Mouse (Mus musculus) forebrain, embryonic 13.5 days (tissue): ENCODE measurements around the gene Slc7a8. TPM values are rescaled to one million over a fixed set of nuclear protein-coding genes. Genes with fewer than 3 reads are reported as not detected.
A peak's percentile ranks its signal among the peaks of the same experiment; 100 is the strongest.

Experiments
- ATAC-seq: fragments of 200-750 bp; cut with Nextera tagmentation; 2 replicates; pipeline ENCODE4 v1.8.0; 2017
- H3K27ac ChIP-seq: fragments of 300-500 bp; sonication (generic); 2 replicates; pipeline ENCODE4 v1.5.1; 2015; ENCODE audit warnings: inconsistent platforms, mild to moderate bottlenecking, moderate library complexity
- H3K27me3 ChIP-seq: fragments of 300-500 bp; sonication (generic); 2 replicates; pipeline ENCODE4 v1.6.1; 2015; ENCODE audit warnings: mild to moderate bottlenecking, inconsistent platforms
- H3K36me3 ChIP-seq: fragments of 300-500 bp; sonication (generic); 2 replicates; pipeline ENCODE4 v1.6.1; 2015; ENCODE audit warnings: mild to moderate bottlenecking, inconsistent platforms; ENCODE audit not compliant: poor library complexity, severe bottlenecking
- H3K4me1 ChIP-seq: fragments of 300-500 bp; sonication (generic); 2 replicates; pipeline ENCODE4 v1.6.1; 2015; ENCODE audit warnings: inconsistent platforms
- H3K4me2 ChIP-seq: fragments of 300-500 bp; sonication (generic); 2 replicates; pipeline ENCODE4 v1.6.1; 2015; ENCODE audit warnings: inconsistent platforms, mild to moderate bottlenecking, moderate library complexity
- H3K4me3 ChIP-seq: fragments of 300-500 bp; sonication (generic); 2 replicates; pipeline ENCODE4 v1.5.1; 2015; ENCODE audit warnings: mild to moderate bottlenecking, inconsistent platforms
- H3K9ac ChIP-seq: fragments of 300-500 bp; sonication (generic); 2 replicates; pipeline ENCODE4 v1.6.1; 2015; ENCODE audit warnings: mild to moderate bottlenecking, inconsistent platforms
- H3K9me3 ChIP-seq: fragments of 300-500 bp; sonication (generic); replicated peaks from 2 replicates; pipeline ENCODE4 v1.6.1; 2016; ENCODE audit warnings: inconsistent platforms
- WGBS: fragments of 180-500 bp; shearing (Covaris S2); methylation state at CpG from one replicate; pipeline ENCODE4 v1.1.7; 2015; 5-methylcytosine and 5-hydroxymethylcytosine counted together
- polyA plus RNA-seq: library from polyadenylated mRNA; unstranded; fragments of >200 nt; fragmentation: Nextera tagmentation; extraction: Ambion mirVana; gene quantifications from 2 replicates; pipeline ENCODE4 v1.2.1, GENCODE M21; 2015

Slc7a8 gene
- polyA plus RNA-seq, 1 experiment from 2014 or later = 3.5 TPM

DNA sequence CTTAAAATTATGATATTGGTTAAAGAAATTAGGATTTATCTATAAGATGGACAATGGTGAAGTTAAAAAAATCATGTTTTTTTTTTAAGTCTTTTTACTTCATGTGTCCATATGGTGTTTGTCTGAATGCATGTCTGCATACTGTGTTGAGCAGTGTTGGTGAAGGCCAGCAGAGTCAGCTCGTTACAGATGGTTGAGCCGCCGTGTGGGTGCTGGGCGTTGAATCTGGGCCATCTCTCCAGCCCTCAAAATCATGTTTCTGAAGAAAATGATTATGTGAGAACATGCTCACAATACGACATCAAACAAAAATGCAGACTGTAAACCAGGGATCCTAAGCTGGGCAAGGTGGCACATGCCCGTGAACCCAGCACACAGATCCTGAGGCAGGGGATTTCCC lies 51.4 kb downstream of the Slc7a8 start:
- no peaks in the 10 kb centered on the region for H3K27me3 ChIP-seq
- H3K27ac ChIP-seq = peak overlapping the region; percentile 7; the same call in 1 of the 2 replicates
- H3K4me3 ChIP-seq = no peak overlapping the region
- H3K9ac ChIP-seq = no peak overlapping the region
- H3K9me3 ChIP-seq = no peaks in the 10 kb centered on the region
- H3K4me1 ChIP-seq = no peaks in the 10 kb centered on the region
- 89% methylated on average over 6 of the region's 6 CpGs for WGBS
- ATAC-seq = no peak
- no peaks in the 10 kb centered on the region for H3K36me3 ChIP-seq
- no peak overlapping the region for H3K4me2 ChIP-seq

DNA sequence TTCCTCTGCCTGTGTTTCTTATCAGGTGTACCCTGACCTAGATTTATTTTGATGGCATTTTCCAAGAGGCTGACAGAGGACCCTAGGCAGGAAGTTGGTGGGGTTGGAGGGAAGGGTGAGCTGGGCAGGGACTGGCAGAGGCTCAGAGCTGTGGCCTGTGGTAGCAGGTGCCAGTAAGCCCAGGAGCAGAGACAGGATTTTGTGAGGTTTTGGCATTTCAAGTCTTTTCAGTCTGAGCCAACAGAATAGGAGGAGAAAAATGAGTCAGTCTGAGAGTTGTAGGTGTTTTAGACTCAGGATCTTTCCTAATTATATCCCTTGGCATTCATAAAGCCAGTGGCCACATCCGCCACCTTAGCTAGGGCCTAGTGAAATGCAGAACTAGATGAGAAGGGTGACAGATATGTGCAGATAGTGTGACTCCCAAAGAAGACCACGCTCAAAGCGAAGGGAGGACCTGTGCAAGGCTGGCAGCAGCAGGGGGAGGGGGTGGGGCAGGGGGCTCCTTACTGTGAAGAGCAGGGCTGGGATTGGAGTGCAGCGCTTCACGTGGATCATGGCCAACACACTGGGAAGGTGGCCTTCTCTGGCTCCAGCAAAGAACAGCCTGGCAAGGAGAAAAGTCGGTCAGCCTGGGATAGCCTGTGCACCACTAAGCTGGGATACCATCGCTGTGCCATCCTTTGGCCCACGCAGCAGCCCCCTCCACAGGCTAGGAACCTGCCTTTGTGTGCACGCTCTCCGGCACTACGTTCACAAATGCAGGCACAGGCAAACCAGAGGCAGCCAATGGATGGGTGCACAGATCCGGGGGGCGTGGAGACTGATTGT lies 52.7 kb downstream of the Slc7a8 start:
- Histone ChIP-seq H3K9me3 (no peaks in the 10 kb centered on the region), H3K4me2 (no peak overlapping the region), H3K27ac (no peak overlapping the region), H3K4me3 (no peak overlapping the region), H3K27me3 (no peaks in the 10 kb centered on the region), H3K4me1 (no peaks in the 10 kb centered on the region), H3K9ac (no peak overlapping the region), H3K36me3 (no peaks in the 10 kb centered on the region)
- peak; percentile 51; the same call in 1 of the 2 replicates for ATAC-seq
- 58% methylated on average over 13 of the region's 13 CpGs for WGBS

DNA sequence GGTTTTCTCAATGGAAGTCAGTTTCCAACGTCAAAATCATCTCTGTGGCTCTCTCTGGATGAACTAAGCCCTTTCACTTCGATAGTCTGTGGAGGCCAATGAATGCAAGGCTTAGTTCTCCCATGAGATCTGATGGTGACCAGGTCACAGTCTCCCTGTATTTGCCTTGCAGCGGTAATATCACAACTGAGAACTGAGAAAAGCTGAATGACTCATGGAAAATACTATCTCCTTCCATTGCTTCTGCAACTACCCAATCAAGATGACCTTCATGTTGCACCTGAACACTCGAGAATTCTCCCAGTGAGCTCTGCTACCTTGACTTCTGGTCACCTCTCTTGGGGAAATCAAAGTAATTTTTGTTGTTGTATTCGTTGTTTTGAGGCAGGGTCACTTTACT lies 54.2 kb downstream of the Slc7a8 start:
- no peak for ATAC-seq
- Histone ChIP-seq H3K4me3 (no peak overlapping the region), H3K9ac (no peak overlapping the region), H3K4me2 (no peak overlapping the region), H3K9me3 (no peaks in the 10 kb centered on the region), H3K27me3 (no peaks in the 10 kb centered on the region), H3K36me3 (no peaks in the 10 kb centered on the region), H3K27ac (no peak overlapping the region), H3K4me1 (no peaks in the 10 kb centered on the region)
- 81% methylated on average over 5 of the region's 5 CpGs for WGBS

DNA sequence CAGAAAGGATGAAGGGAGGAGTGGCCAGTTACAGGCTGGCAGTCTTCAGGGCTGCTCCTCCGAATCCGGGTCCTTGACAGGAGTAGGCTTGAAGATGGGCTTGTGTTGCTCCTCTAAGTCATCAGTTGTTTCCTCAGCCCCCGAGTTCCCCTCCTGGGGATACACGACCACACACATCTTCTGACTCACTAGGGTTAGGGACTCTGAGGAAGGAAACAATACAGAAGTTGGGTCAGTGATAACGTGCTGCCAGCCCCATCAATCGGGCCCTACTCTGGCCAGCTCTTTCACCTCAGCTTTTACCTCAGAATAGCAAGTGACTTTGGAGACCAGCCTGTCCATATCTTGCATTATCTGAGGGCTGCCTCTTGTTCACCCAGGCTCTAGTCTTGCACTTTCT lies 57.7 kb downstream of the Slc7a8 start:
- no peaks in the 10 kb centered on the region for H3K27me3 ChIP-seq
- H3K9ac ChIP-seq = no peak overlapping the region
- no peaks in the 10 kb centered on the region for H3K9me3 ChIP-seq
- 76% methylated on average over 6 of the region's 6 CpGs for WGBS
- no peak overlapping the region for H3K27ac ChIP-seq
- no peak overlapping the region for H3K4me2 ChIP-seq
- no peak overlapping the region for H3K4me3 ChIP-seq
- no peaks in the 10 kb centered on the region for H3K36me3 ChIP-seq
- no peak for ATAC-seq
- H3K4me1 ChIP-seq = no peaks in the 10 kb centered on the region

DNA sequence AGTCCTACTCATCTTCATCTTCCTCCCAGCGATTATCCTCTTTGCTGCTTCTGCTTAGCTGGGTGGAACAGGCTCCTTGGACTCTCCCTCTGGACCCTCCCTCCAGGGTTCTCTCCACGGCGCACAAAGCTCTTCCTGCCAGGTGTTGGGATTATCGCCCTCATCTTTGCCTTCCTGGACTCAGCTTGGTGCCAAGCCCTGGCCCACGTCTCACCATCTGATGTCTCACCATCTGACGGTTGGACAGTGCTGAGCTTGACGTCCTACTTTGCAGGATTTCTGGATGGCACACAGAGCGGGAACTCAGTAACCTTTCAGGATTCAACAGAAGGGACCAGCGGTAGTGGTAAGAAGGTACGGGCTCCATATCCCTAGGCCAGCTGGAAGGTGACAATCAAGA lies 60.0 kb downstream of the Slc7a8 start:
- WGBS = 81% methylated on average over 10 of the region's 10 CpGs
- H3K4me1 ChIP-seq = no peaks in the 10 kb centered on the region
- H3K36me3 ChIP-seq = no peaks in the 10 kb centered on the region
- no peaks in the 10 kb centered on the region for H3K9me3 ChIP-seq
- H3K9ac ChIP-seq = no peak overlapping the region
- H3K27ac ChIP-seq = no peak overlapping the region
- ATAC-seq = no peak
- no peaks in the 10 kb centered on the region for H3K27me3 ChIP-seq
- no peak overlapping the region for H3K4me2 ChIP-seq
- H3K4me3 ChIP-seq = no peak overlapping the region

DNA sequence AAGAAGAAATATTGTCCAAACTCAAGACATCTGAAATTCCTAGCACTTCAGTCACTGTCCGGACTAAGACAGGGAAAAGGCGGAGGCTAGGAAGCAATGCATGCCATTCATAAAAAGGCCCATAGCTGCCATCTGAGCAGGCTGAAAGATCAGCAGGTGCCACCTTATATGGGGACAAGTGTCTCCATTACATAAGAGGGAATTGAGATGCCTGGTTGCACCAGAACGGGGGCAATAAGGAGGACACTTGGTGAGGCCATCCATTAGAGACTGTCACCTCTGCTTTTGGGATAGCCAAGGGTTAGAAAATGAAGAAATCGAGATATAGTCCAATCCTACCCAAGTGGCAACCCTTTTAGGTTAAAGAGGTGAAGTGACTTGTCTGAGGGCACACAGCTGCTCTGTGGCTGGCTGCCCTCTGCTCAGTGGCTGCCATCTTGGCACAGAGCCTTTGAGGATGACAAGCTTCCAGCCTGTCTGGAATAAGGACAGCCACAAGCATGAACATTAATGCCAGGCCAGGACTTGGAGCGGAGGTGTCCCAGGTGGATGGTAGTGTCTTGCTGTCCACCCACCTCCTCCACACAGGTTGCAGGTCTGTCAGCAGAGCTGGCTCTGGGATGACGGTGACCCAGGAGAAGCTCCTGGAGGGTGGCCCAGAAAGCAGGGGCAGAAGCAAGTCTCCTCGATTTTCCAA lies 60.9 kb downstream of the Slc7a8 start:
- H3K9ac ChIP-seq = no peak overlapping the region
- no peaks in the 10 kb centered on the region for H3K4me1 ChIP-seq
- H3K9me3 ChIP-seq = no peaks in the 10 kb centered on the region
- no peak overlapping the region for H3K4me2 ChIP-seq
- ATAC-seq = no peak
- no peak overlapping the region for H3K4me3 ChIP-seq
- H3K27me3 ChIP-seq = 0 out of 2 replicates have a peak, but pooled peaks cover 2% of the 10 kb centered on the region
- WGBS = 88% methylated on average over 7 of the region's 7 CpGs
- no peak overlapping the region for H3K27ac ChIP-seq
- no peaks in the 10 kb centered on the region for H3K36me3 ChIP-seq

DNA sequence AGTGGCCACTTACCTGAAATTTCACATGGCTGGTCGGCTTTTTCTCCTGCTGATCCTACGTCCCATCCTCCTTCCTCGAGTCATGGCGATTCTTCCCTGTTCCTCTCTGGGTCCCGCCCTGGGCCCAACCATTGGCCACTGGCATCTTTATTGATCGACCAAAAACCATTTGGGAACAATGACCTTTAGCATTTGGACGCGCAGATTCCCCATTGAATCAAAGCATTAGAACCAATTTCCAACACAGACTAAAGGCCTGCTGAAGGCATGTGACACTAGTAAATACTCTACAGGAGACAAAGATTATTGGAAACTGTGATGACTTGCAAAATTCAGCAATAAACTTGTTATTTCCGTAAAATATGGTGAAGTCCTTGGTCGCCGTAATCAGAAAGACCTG lies 61.7 kb downstream of the Slc7a8 start:
- Histone ChIP-seq H3K9ac (no peak overlapping the region), H3K4me2 (no peak overlapping the region), H3K36me3 (no peaks in the 10 kb centered on the region), H3K9me3 (no peaks in the 10 kb centered on the region), H3K4me3 (no peak overlapping the region), H3K27ac (no peak overlapping the region), H3K4me1 (peaks cover under 1% of the 10 kb centered on the region; the same call in 1 of the 2 replicates), H3K27me3 (peaks cover 6% of the 10 kb centered on the region; the same call in 1 of the 2 replicates)
- WGBS = 92% methylated on average over 11 of the region's 11 CpGs
- no peak for ATAC-seq

DNA sequence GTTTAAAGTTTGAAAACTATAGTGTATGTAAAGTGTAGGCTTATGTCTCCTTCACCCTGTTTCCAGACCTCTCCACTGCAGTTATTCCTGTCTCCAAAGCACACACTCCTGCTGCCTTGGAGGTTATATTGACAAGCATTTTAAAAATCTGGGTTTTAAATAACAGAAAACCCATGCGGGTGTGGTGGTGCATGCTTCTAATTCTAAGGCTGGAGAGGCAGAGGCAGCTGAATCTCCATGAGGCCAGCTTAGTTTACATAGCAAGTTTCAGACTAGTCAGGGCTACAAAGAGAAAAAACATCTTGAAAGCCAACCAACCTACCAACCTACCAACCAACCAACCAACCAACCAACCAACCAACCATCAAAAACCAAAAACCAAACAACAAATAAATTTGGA lies 66.3 kb downstream of the Slc7a8 start:
- Histone ChIP-seq H3K36me3 (no peaks in the 10 kb centered on the region), H3K9ac (no peak overlapping the region), H3K27me3 (peaks cover 13% of the 10 kb centered on the region; the same call in 1 of the 2 replicates), H3K4me1 (peaks cover 10% of the 10 kb centered on the region; the same call in 1 of the 2 replicates), H3K9me3 (no peaks in the 10 kb centered on the region), H3K4me3 (no peak overlapping the region), H3K27ac (no peak overlapping the region), H3K4me2 (peak overlapping the region; percentile 68)
- 90% methylated on average over 1 of the region's 1 CpGs for WGBS
- ATAC-seq = no peak

DNA sequence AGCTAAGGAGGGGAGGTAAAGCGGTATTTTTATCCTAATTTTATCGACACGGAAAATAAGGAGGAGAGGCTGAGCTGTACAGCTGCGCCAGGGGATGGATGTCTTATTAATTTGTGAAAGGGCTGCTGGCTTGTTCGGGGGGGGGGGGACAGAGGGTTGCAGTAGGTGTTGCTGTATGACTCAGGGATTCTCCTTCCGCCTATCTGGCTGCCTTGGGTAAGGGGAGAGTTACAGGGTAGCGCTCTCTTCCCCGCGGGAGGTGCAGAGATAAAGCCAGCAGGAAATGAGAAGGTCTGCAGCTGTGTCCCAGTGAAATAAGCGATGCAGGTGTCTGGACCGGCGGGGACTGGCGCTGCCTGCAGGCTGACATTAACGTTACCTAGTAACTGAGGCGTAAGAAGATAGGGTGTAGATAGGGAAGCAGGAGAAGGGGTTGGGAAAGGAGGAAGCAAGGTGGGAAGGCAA lies 67.1 kb downstream of the Slc7a8 start:
- peak overlapping the region; percentile 31; the same call in 1 of the 2 replicates for H3K27ac ChIP-seq
- peak overlapping the region; percentile 68 for H3K4me2 ChIP-seq
- H3K36me3 ChIP-seq = no peaks in the 10 kb centered on the region
- peak overlapping the region; percentile 58 for H3K9ac ChIP-seq
- peak; percentile 50 for ATAC-seq
- H3K9me3 ChIP-seq = no peaks in the 10 kb centered on the region
- 1% methylated on average over 15 of the region's 15 CpGs for WGBS
- H3K4me3 ChIP-seq = peak overlapping the region; percentile 40
- peaks cover 13% of the 10 kb centered on the region; the same call in 1 of the 2 replicates for H3K27me3 ChIP-seq
- peaks cover 10% of the 10 kb centered on the region; the same call in 1 of the 2 replicates for H3K4me1 ChIP-seq

DNA sequence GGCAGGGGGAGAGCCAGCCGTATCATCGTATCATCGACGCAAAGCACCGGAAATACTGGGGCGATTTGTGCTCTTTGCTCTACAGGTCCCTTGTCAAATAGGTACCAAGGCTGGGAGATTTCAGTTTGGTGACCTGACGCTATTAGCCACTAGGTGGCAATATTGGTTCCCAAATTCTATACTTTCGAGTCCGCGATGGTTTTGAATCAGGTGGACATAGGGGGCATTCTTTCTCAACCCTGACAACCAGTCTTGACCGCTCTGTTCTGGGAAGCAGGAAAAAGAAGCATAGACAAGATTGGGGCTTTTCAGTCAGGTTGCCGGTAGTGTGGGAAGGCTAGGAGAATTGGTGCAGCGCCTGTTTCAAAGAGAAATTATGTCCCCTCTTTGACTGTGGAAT lies 67.6 kb downstream of the Slc7a8 start:
- Histone ChIP-seq H3K9me3 (no peaks in the 10 kb centered on the region), H3K9ac (peak overlapping the region; percentile 58; the same call in 1 of the 2 replicates), H3K27me3 (peaks cover 13% of the 10 kb centered on the region; the same call in 1 of the 2 replicates), H3K4me1 (peaks cover 10% of the 10 kb centered on the region; the same call in 1 of the 2 replicates), H3K36me3 (no peaks in the 10 kb centered on the region), H3K4me3 (peak overlapping the region; percentile 40), H3K27ac (no peak overlapping the region), H3K4me2 (peak overlapping the region; percentile 68)
- peak; percentile 68 for ATAC-seq
- 1% methylated on average over 13 of the region's 13 CpGs for WGBS

DNA sequence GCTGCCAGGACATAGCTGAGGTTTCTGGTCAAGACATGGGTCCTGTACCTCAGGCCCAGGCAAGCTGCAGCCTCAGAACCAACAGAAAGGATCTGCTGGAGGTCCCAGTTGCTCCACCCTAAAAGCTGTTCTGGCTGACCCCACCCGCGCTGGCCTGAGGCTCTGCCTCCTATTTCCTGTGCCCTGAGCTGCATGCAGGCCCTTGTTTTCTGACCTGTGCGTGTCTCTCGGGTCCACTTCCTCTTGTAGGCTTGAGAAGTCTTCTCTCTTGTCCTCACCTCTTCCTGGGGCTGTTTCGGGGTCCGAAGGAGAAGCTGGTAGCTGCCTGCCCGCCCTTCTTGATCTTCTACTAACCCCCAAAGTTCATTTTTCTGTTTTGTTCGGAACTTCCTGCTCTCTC lies 68.9 kb downstream of the Slc7a8 start:
- no peak for ATAC-seq
- H3K4me3 ChIP-seq = no peak overlapping the region
- peaks cover 13% of the 10 kb centered on the region; the same call in 1 of the 2 replicates for H3K27me3 ChIP-seq
- WGBS = 71% methylated on average over 8 of the region's 8 CpGs
- no peak overlapping the region for H3K4me2 ChIP-seq
- H3K27ac ChIP-seq = no peak overlapping the region
- H3K36me3 ChIP-seq = no peaks in the 10 kb centered on the region
- H3K4me1 ChIP-seq = peaks cover 10% of the 10 kb centered on the region; the same call in 1 of the 2 replicates
- H3K9me3 ChIP-seq = no peaks in the 10 kb centered on the region
- H3K9ac ChIP-seq = no peak overlapping the region

DNA sequence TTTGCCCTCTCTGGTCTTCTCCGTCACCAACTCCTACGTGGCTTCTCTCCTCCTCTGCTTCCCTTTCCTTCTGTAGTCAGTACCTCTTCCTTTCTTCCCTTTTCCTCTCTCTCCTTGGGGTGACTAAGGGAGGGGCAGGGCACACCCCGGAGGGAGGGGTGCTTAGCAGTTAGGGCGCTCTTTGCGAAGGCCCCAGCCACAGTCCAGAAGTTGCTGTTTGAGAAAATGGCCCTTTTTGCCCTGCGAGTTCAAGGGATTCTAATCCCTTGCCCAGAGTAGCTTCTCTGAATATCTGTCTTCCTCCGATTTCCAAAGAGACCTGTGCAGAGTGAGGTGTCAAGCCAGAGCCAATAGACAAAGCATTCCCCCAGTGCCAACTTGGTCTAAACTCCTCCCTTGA lies 69.7 kb downstream of the Slc7a8 start, which contains the start of gene Cebpe:
TSS of gene Cebpe (minus strand) at position 101 of the 400 bp plus-strand sequence.
- Histone ChIP-seq H3K36me3 (no peaks in the 10 kb centered on the region), H3K27me3 (peaks cover 13% of the 10 kb centered on the region; the same call in 1 of the 2 replicates), H3K4me2 (no peak within 1 kb of the TSS), H3K27ac (no peak within 1 kb of the TSS), H3K4me1 (peaks cover 10% of the 10 kb centered on the region; the same call in 1 of the 2 replicates), H3K9me3 (no peaks in the 10 kb centered on the region), H3K4me3 (no peak within 1 kb of the TSS), H3K9ac (no peak within 1 kb of the TSS)
- ATAC-seq = no peak
- 83% methylated on average over 7 of the region's 7 CpGs for WGBS
